Mouse (Mus musculus) midbrain, embryonic 15.5 days (tissue): ENCODE results near the gene Gosr1. TPM values are rescaled to one million over a fixed set of nuclear protein-coding genes. Genes with fewer than 3 reads are reported as not detected.
"Not testable (repeated sequence)": the region's sequence is repeated elsewhere in the genome, so short reads cannot be mapped to it uniquely, and the experiment has no call there.

Source experiments
- ATAC-seq: fragments of 200-750 bp; cut with Nextera tagmentation; replicated peaks from 2 replicates; pipeline ENCODE4 v1.8.0; 2017; ENCODE audit warnings: moderate TSS enrichment
- H3K27ac ChIP-seq: fragments of 300-500 bp; sonication (generic); 2 replicates; pipeline ENCODE4 v1.5.1; 2015; ENCODE audit warnings: mild to moderate bottlenecking, inconsistent platforms
- H3K27me3 ChIP-seq: fragments of 300-500 bp; sonication (generic); replicated peaks from 2 replicates; pipeline ENCODE4 v1.6.1; 2015; ENCODE audit warnings: inconsistent platforms
- H3K36me3 ChIP-seq: fragments of 300-500 bp; sonication (generic); replicated peaks from 2 replicates; pipeline ENCODE4 v1.6.1; 2015; ENCODE audit warnings: inconsistent platforms
- H3K4me1 ChIP-seq: fragments of 300-500 bp; sonication (generic); 2 replicates; pipeline ENCODE4 v1.6.1; 2015; ENCODE audit warnings: inconsistent platforms
- H3K4me2 ChIP-seq: fragments of 300-500 bp; sonication (generic); 2 replicates; pipeline ENCODE4 v1.6.1; 2015; ENCODE audit warnings: inconsistent platforms, mild to moderate bottlenecking, moderate library complexity
- H3K4me3 ChIP-seq: fragments of 300-500 bp; sonication (generic); 2 replicates; pipeline ENCODE4 v1.5.1; 2015; ENCODE audit warnings: mild to moderate bottlenecking, inconsistent platforms
- H3K9ac ChIP-seq: fragments of 300-500 bp; sonication (generic); 2 replicates; pipeline ENCODE4 v1.6.1; 2015; ENCODE audit warnings: mild to moderate bottlenecking, inconsistent platforms
- H3K9me3 ChIP-seq: fragments of 300-500 bp; sonication (generic); 2 replicates; pipeline ENCODE4 v1.6.1; 2016; ENCODE audit warnings: inconsistent platforms
- WGBS: fragments of 180-500 bp; shearing (Covaris S2); methylation state at CpG from one replicate; pipeline ENCODE4 v1.1.7; 2015; ENCODE audit warnings: mixed read lengths; 5-methylcytosine and 5-hydroxymethylcytosine counted together
- polyA plus RNA-seq: library from polyadenylated mRNA; unstranded; fragments of >200 nt; fragmentation: Nextera tagmentation; extraction: Ambion mirVana; gene quantifications from 2 replicates; pipeline ENCODE4 v1.2.1, GENCODE M21; 2015

Gene Gosr1
- polyA plus RNA-seq, 1 experiment from 2014 or later: 24.5 TPM

- 62% methylated on average over 11 of the region's 11 CpGs for WGBS
- peaks cover 33% of the 10 kb centered on the region for H3K36me3 ChIP-seq
- no peaks in the 10 kb centered on the region for H3K9me3 ChIP-seq
- no peak overlapping the region for H3K27ac ChIP-seq
- H3K4me3 ChIP-seq: no peak overlapping the region
- H3K27me3 ChIP-seq: no peaks in the 10 kb centered on the region
- no peak for ATAC-seq
- H3K4me1 ChIP-seq: no peaks in the 10 kb centered on the region
- no peak overlapping the region for H3K4me2 ChIP-seq
- no peak overlapping the region for H3K9ac ChIP-seq
Observed at GRCm38 (mm10) chr11:76728093-76728492, 35.3 kb downstream of the Gosr1 start.

GRCm38 (mm10) chr11:76723911-76724310, 39.5 kb downstream of the Gosr1 start:
- Histone ChIP-seq H3K36me3 (peaks cover 4% of the 10 kb centered on the region; the same call in 1 of the 2 replicates), H3K4me2 (no peak overlapping the region), H3K4me3 (no peak overlapping the region), H3K4me1 (no peaks in the 10 kb centered on the region), H3K27ac (no peak overlapping the region), H3K27me3 (no peaks in the 10 kb centered on the region), H3K9ac (no peak overlapping the region), H3K9me3 (no peaks in the 10 kb centered on the region)
- no peak for ATAC-seq
- WGBS: 90% methylated on average over 8 of the region's 8 CpGs

GRCm38 (mm10) chr11:76717000-76717399, 46.4 kb downstream of the Gosr1 start:
- Histone ChIP-seq H3K4me2 (no peak overlapping the region), H3K4me1 (no peaks in the 10 kb centered on the region)
- 77% methylated on average over 4 of the region's 4 CpGs for WGBS

GRCm38 (mm10) chr11:76709625-76710452, 53.5 kb downstream of the Gosr1 start:
- H3K9me3 ChIP-seq: no peaks in the 10 kb centered on the region
- no peak overlapping the region for H3K27ac ChIP-seq
- H3K36me3 ChIP-seq: no peaks in the 10 kb centered on the region
- no peak overlapping the region for H3K4me3 ChIP-seq
- ATAC-seq: no peak
- 29% methylated on average over 12 of the region's 17 CpGs for WGBS
- H3K27me3 ChIP-seq: no peaks in the 10 kb centered on the region
- H3K9ac ChIP-seq: no peak overlapping the region
- H3K4me2 ChIP-seq: peak overlapping the region; percentile 2; the same call in 1 of the 2 replicates
- no peaks in the 10 kb centered on the region for H3K4me1 ChIP-seq

More at GRCm38 (mm10) chr11:76717000-76717399, 46.4 kb downstream of the Gosr1 start:
- Histone ChIP-seq H3K9me3 (no peaks in the 10 kb centered on the region), H3K27ac (no peak overlapping the region), H3K36me3 (no peaks in the 10 kb centered on the region), H3K9ac (no peak overlapping the region), H3K27me3 (no peaks in the 10 kb centered on the region), H3K4me3 (no peak overlapping the region)
- ATAC-seq: no peak

- Histone ChIP-seq H3K36me3 (no peaks in the 10 kb centered on the region), H3K27me3 (no peaks in the 10 kb centered on the region), H3K4me1 (no peaks in the 10 kb centered on the region), H3K9me3 (no peaks in the 10 kb centered on the region), H3K4me3 (no peak overlapping the region), H3K9ac (no peak overlapping the region), H3K4me2 (no peak overlapping the region), H3K27ac (no peak overlapping the region)
- 52% methylated on average over 1 of the region's 1 CpGs for WGBS
- no peak for ATAC-seq
Observed at GRCm38 (mm10) chr11:76708881-76709280, 54.5 kb downstream of the Gosr1 start.

- Histone ChIP-seq H3K9ac (no peak overlapping the region), H3K36me3 (no peaks in the 10 kb centered on the region), H3K27me3 (no peaks in the 10 kb centered on the region), H3K4me2 (no peak overlapping the region), H3K4me3 (no peak overlapping the region), H3K4me1 (no peaks in the 10 kb centered on the region), H3K27ac (no peak overlapping the region), H3K9me3 (no peaks in the 10 kb centered on the region)
- WGBS: 83% methylated on average over 1 of the region's 1 CpGs
- no peak for ATAC-seq
Observed at GRCm38 (mm10) chr11:76708066-76708465, 55.3 kb downstream of the Gosr1 start.

- Histone ChIP-seq H3K36me3 (no peaks in the 10 kb centered on the region), H3K27me3 (no peaks in the 10 kb centered on the region), H3K4me2 (no peak overlapping the region), H3K27ac (no peak overlapping the region), H3K4me1 (no peaks in the 10 kb centered on the region), H3K9ac (no peak overlapping the region), H3K9me3 (no peaks in the 10 kb centered on the region), H3K4me3 (no peak overlapping the region)
- ATAC-seq: no peak
- WGBS: 91% methylated on average over 3 of the region's 3 CpGs
Observed at GRCm38 (mm10) chr11:76707656-76708055, 55.7 kb downstream of the Gosr1 start.

- ATAC-seq: no peak
Observed at GRCm38 (mm10) chr11:76699626-76700025, 63.8 kb downstream of the Gosr1 start.

GRCm38 (mm10) chr11:76695810-76696209, 67.6 kb downstream of the Gosr1 start:
- no peaks in the 10 kb centered on the region for H3K36me3 ChIP-seq
- no peak overlapping the region for H3K27ac ChIP-seq
- no peak for ATAC-seq
- H3K4me3 ChIP-seq: no peak overlapping the region
- H3K9me3 ChIP-seq: no peaks in the 10 kb centered on the region
- 71% methylated on average over 6 of the region's 6 CpGs for WGBS
- H3K4me1 ChIP-seq: no peaks in the 10 kb centered on the region
- H3K9ac ChIP-seq: no peak overlapping the region
- H3K4me2 ChIP-seq: no peak overlapping the region
- H3K27me3 ChIP-seq: no peaks in the 10 kb centered on the region

More at GRCm38 (mm10) chr11:76699626-76700025, 63.8 kb downstream of the Gosr1 start:
- Histone ChIP-seq H3K4me2 (peak overlapping the region; percentile 24; the same call in 1 of the 2 replicates), H3K27ac (no peak overlapping the region), H3K36me3 (no peaks in the 10 kb centered on the region), H3K4me3 (no peak overlapping the region), H3K27me3 (no peaks in the 10 kb centered on the region), H3K4me1 (no peaks in the 10 kb centered on the region), H3K9ac (no peak overlapping the region), H3K9me3 (no peaks in the 10 kb centered on the region)
- 68% methylated on average over 8 of the region's 9 CpGs for WGBS

- H3K4me1 ChIP-seq: no peaks in the 10 kb centered on the region
- no peak overlapping the region for H3K27ac ChIP-seq
- no peak overlapping the region for H3K4me3 ChIP-seq
- H3K4me2 ChIP-seq: no peak overlapping the region
- ATAC-seq: no peak
- no peak overlapping the region for H3K9ac ChIP-seq
- no peaks in the 10 kb centered on the region for H3K27me3 ChIP-seq
- no peaks in the 10 kb centered on the region for H3K9me3 ChIP-seq
- H3K36me3 ChIP-seq: no peaks in the 10 kb centered on the region
- 86% methylated on average over 3 of the region's 3 CpGs for WGBS
Observed at GRCm38 (mm10) chr11:76692096-76692495, 71.3 kb downstream of the Gosr1 start.

- H3K4me1 ChIP-seq: no peaks in the 10 kb centered on the region
- no peak overlapping the region for H3K4me3 ChIP-seq
- no peak overlapping the region for H3K9ac ChIP-seq
- no peak overlapping the region for H3K4me2 ChIP-seq
- no peaks in the 10 kb centered on the region for H3K9me3 ChIP-seq
- H3K27me3 ChIP-seq: no peaks in the 10 kb centered on the region
- 71% methylated on average over 2 of the region's 2 CpGs for WGBS
- no peak for ATAC-seq
- no peaks in the 10 kb centered on the region for H3K36me3 ChIP-seq
- no peak overlapping the region for H3K27ac ChIP-seq
Observed at GRCm38 (mm10) chr11:76685604-76686003, 77.8 kb downstream of the Gosr1 start.

GRCm38 (mm10) chr11:76679508-76679907, 83.9 kb downstream of the Gosr1 start, which contains the start of gene Trarg1:
Trarg1 (plus strand) TSS chr11:76679808.
- WGBS: 35% methylated on average over 7 of the region's 8 CpGs
- not testable (repeated sequence) for H3K36me3 ChIP-seq

More at GRCm38 (mm10) chr11:76679508-76679907, 83.9 kb downstream of the Gosr1 start, which contains the start of gene Trarg1:
- not testable (repeated sequence) for H3K4me1 ChIP-seq, H3K27me3 ChIP-seq, H3K4me3 ChIP-seq, H3K4me2 ChIP-seq, ATAC-seq, H3K27ac ChIP-seq, H3K9me3 ChIP-seq, H3K9ac ChIP-seq
